1 mouse cellular context compared by ENCODE assay signal in the genomic region with DNA sequence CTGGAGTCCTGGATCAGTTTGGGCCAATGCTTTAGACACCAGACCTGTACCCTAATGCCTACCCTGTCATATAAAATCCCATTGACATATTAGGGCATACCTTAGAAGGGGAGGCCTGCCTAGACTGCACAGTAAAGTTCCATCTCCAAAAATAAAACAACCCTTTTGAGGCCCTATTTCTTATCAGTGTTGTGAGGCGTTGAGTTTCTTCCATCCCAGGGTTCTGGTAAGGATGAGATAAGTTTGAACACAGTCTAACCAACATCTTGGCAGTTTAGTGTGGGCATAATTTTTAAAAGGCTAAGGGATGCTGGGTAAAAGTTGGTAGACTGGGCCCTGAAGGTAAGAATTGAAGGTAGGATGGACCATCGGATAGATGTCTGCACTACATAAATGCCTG.
TF ChIP-seq lines count a peak whose summit lies in the region.

No protein-coding gene starts in this region.

TF ChIP-seq in MEL, 35 proteins besides CTCF, POLR2A, EP300 and RAD21:
- peak; percentile 67; the same call in 1 of the 2 replicates for TF ChIP-seq MAX (IDR thresholded peaks at IDR 0.05; ENCODE audit: low read length)
- peak; percentile 75; the same call in 1 of the 2 replicates for TF ChIP-seq BHLHE40 (IDR thresholded peaks at IDR 0.05; ENCODE audit: borderline replicate concordance, low read depth, low read length)
- no peak for TF ChIP-seq SMC3 (IDR thresholded peaks at IDR 0.05; ENCODE audit: low read depth, low read length)
- peak; percentile 5; the same call in 1 of the 2 replicates for TF ChIP-seq ZNF384 (IDR thresholded peaks at IDR 0.05; ENCODE audit: low read depth, low read length)
- no peak; the same call in none of the 2 replicates for TF ChIP-seq MAZ (IDR thresholded peaks at IDR 0.05; ENCODE audit: low read depth, low read length)
- TF ChIP-seq ZMIZ1 (IDR thresholded peaks at IDR 0.05; ENCODE audit: low read depth, low read length): 0 out of 2 replicates have a peak, but pooled peaks have one; percentile 13
- 0 out of 2 replicates have a peak, but pooled peaks have one; percentile 55 for TF ChIP-seq JUND (IDR thresholded peaks at IDR 0.05; ENCODE audit: low read depth, low read length)
- TF ChIP-seq NELFE (IDR thresholded peaks at IDR 0.05; ENCODE audit: low read depth, low read length): no peak
- 0 out of 2 replicates have a peak, but pooled peaks have one; percentile 48 for TF ChIP-seq ELF1 (IDR thresholded peaks at IDR 0.05; ENCODE audit: low read depth, low read length)
- TF ChIP-seq TAL1 (IDR thresholded peaks at IDR 0.05; ENCODE audit: low read length): peak; percentile 95
- TF ChIP-seq TCF12 (IDR thresholded peaks at IDR 0.05; ENCODE audit: low read depth, low read length): peak; percentile 99
- peak; percentile 99 for TF ChIP-seq GATA1 (IDR thresholded peaks at IDR 0.05; ENCODE audit: low read depth, low read length)
- no peak for TF ChIP-seq USF2 (IDR thresholded peaks at IDR 0.05; ENCODE audit: borderline replicate concordance in 1 of 2, insufficient read depth in 1 of 2, low read depth in 1 of 2, low read length in 2 of 2)
- no peak for TF ChIP-seq USF1 (IDR thresholded peaks at IDR 0.05; ENCODE audit: low read depth, low read length)
- peak; percentile 71 for TF ChIP-seq MXI1 (IDR thresholded peaks at IDR 0.05; ENCODE audit: low read depth, low read length)
- TF ChIP-seq NRF1 (IDR thresholded peaks at IDR 0.05; ENCODE audit: insufficient read depth, low read depth, low read length, poor library complexity, severe bottlenecking): no peak
- peak; percentile 98 for TF ChIP-seq SIN3A (IDR thresholded peaks at IDR 0.05; ENCODE audit: low read length)
- TF ChIP-seq GABPA (IDR thresholded peaks at IDR 0.05; ENCODE audit: low read depth, low read length): no peak; the same call in 1 of the 2 replicates
- TF ChIP-seq E2F4 (IDR thresholded peaks at IDR 0.05; ENCODE audit: borderline replicate concordance, low read depth, low read length): no peak
- TF ChIP-seq MEF2A (IDR thresholded peaks at IDR 0.05; ENCODE audit: extremely low read depth, insufficient replicate concordance, low read depth, low read length, poor library complexity, severe bottlenecking): peak; percentile 96
- TF ChIP-seq MAFK (IDR thresholded peaks at IDR 0.05; ENCODE audit: borderline replicate concordance, low read depth, low read length): 0 out of 2 replicates have a peak, but pooled peaks have one; percentile 65
- peak; percentile 72 for TF ChIP-seq MYC (IDR thresholded peaks at IDR 0.05; ENCODE audit: low read depth, low read length)
- TF ChIP-seq TBP (IDR thresholded peaks at IDR 0.05; ENCODE audit: low read depth, low read length): peak; percentile 77
- peak; percentile 96 for TF ChIP-seq ETS1 (IDR thresholded peaks at IDR 0.05; ENCODE audit: low read depth, low read length)
- TF ChIP-seq RCOR1 (IDR thresholded peaks at IDR 0.05; ENCODE audit: low read depth, low read length): peak; percentile 94
- peak; percentile 82 for TF ChIP-seq POLR2AphosphoS2 (IDR thresholded peaks at IDR 0.05; ENCODE audit: low read length)
- TF ChIP-seq ZKSCAN1 (IDR thresholded peaks at IDR 0.05; ENCODE audit: low read depth, low read length): no peak
- TF ChIP-seq UBTF (IDR thresholded peaks at IDR 0.05; ENCODE audit: borderline replicate concordance, insufficient read depth, low read depth, low read length): no peak
- peak; percentile 90 for TF ChIP-seq MYB (IDR thresholded peaks at IDR 0.05; ENCODE audit: low read depth, low read length)
- TF ChIP-seq ZC3H11A (IDR thresholded peaks at IDR 0.05; ENCODE audit: low read depth, low read length): no peak
- TF ChIP-seq HCFC1 (IDR thresholded peaks at IDR 0.05; ENCODE audit: low read depth, low read length): peak; percentile 68
- TF ChIP-seq CHD1 (IDR thresholded peaks at IDR 0.05; ENCODE audit: low read depth, low read length): no peak
- no peak for TF ChIP-seq POLR2AphosphoS5 (IDR thresholded peaks at IDR 0.05; ENCODE audit: borderline replicate concordance, low read depth, low read length)
- TF ChIP-seq CHD2 (IDR thresholded peaks at IDR 0.05; ENCODE audit: low read length): peak; percentile 53; the same call in 1 of the 2 replicates
- peak; percentile 35; the same call in 1 of the 2 replicates for TF ChIP-seq KAT2A (conservative IDR thresholded peaks at IDR 0.05; ENCODE audit: low read depth, low read length)
TF ChIP-seq in MEL: peak in this region for 22.
